Mouse (Mus musculus): ENCODE measurements around the gene Zfp617. TPM values are rescaled to one million over a fixed set of nuclear protein-coding genes. Genes with fewer than 3 reads are reported as not detected.
A peak's percentile ranks its signal among the peaks of the same experiment; 100 is the strongest.
"Not testable (repeated sequence)": the region's sequence is repeated elsewhere in the genome, so short reads cannot be mapped to it uniquely, and the experiment has no call there.

The Zfp617 gene
- polyA plus RNA-seq (2015; fragmentation: Nextera tagmentation; extraction: Ambion mirVana), result 7.8 and 8.6 TPM in 2 replicates

- Histone ChIP-seq H3K4me2 (peak within 1 kb of the TSS; percentile 75), H3K36me3 (replicated peaks) (no peaks in the 10 kb centered on the region), H3K9me3 (replicated peaks) (no peaks in the 10 kb centered on the region), H3K4me1 (replicated peaks) (peaks cover 11% of the 10 kb centered on the region; the same call in 1 of the 2 replicates), H3K9ac (peak within 1 kb of the TSS; percentile 83), H3K4me3 (replicated peaks) (peak within 1 kb of the TSS; percentile 79), H3K27me3 (no peaks in the 10 kb centered on the region), H3K27ac (replicated peaks) (peak within 1 kb of the TSS; percentile 79)
- ATAC-seq (ENCODE audit: insufficient read depth), result peak; percentile 94
- WGBS (ENCODE audit: insufficient replicate concordance), result 6% methylated on average over 47 of the region's 47 CpGs
These were observed at the start of gene Zfp617, which contains the start of gene Zfp882 for GRCm38 (mm10) chr8:71908309-71909261. Zfp617 (plus strand) TSS chr8:71908635. Zfp882 (plus strand) TSS chr8:71908608.

DNA sequence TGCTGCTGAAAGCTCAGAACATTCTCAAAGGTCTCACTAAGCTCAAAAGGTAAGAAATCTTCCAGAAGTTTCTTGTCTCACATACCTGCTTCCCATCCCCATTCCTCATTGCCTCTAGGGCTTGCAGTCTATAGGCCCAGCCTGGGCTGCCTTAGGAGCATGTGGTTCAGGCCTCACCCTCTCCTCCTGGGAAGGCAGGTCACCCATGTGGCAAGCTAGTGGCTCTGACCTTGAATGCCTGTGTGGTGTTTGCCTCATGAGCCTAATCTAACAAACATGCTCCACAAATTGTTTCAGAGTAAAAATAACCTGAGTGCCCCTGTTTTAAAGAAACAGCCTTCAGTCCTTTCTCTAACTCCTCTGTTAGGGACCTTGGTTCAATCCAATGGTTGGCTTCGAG is 46.9 kb upstream of the Zfp617 start:
- not testable (repeated sequence) for H3K27ac ChIP-seq (replicated peaks); H3K27me3 ChIP-seq; H3K4me3 ChIP-seq (replicated peaks); H3K9me3 ChIP-seq (replicated peaks); H3K4me2 ChIP-seq; ATAC-seq (ENCODE audit: insufficient read depth); H3K9ac ChIP-seq; H3K36me3 ChIP-seq (replicated peaks); H3K4me1 ChIP-seq (replicated peaks)
- WGBS (ENCODE audit: insufficient replicate concordance), result 53% methylated on average over 1 of the region's 1 CpGs

DNA sequence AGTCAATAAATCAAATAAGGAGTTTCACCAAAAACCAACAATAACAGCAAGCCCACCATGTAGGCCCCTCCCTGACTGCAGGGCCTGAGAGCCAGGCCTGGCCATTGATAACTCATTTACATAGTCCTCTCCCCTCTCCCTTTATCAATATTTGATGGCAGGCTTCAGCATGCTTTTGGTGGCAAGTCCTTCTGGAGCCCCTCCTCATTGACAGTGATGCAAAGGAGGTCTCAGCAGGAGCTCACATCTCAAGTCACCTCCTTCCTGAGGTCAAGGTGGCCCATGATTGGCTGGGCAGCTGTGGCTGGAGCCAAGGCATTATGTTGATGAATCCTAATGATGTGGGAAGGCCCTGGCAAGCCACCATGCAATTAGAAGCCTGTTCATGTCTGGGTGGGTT is 46.4 kb upstream of the Zfp617 start:
- not testable (repeated sequence) for H3K27ac ChIP-seq (replicated peaks); H3K4me1 ChIP-seq (replicated peaks); H3K9me3 ChIP-seq (replicated peaks); H3K36me3 ChIP-seq (replicated peaks); ATAC-seq (ENCODE audit: insufficient read depth); H3K27me3 ChIP-seq; H3K4me3 ChIP-seq (replicated peaks); H3K4me2 ChIP-seq; H3K9ac ChIP-seq

DNA sequence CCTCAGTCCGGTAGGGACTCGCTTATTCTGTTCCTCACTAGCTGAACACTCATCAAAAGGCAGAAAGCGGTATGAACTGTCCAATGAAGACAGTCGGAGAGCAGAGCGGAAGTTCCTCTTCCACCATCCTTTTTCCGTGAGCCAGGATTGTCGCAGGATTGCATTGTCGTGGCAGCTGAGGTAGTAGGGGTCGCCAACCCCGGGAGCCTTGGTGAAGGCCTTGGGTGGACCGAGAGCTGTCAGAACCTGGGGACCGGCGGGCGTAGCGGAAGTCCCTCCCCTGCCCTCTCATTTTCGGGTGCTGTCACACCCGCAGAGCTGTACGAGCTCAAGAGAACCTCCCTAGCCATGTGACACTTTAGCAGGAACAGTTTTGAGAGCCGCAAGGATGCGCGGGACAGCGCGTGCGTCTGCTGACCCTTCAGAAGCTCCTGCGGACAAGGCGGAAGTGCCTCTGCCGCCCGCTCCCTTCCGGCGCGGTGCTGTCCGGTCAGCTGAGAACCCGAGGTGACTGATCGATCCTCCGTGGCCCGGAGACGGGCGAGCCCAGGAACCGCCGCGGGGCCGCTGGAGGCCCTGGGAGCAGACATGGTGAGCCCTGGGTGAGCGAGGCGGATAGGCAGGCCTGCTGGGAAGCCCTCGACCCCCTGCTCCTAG is 26.7 kb upstream of the Zfp617 start, which contains the start of gene Zfp709:
TSS of gene Zfp709 (plus strand) at position 402 of the 657 bp plus-strand sequence.
- Histone ChIP-seq H3K9me3 (replicated peaks) (no peaks in the 10 kb centered on the region), H3K9ac (peak within 1 kb of the TSS; percentile 75), H3K27me3 (no peaks in the 10 kb centered on the region), H3K4me3 (replicated peaks) (peak within 1 kb of the TSS; percentile 72), H3K27ac (replicated peaks) (peak within 1 kb of the TSS; percentile 62; the same call in 1 of the 2 replicates), H3K4me1 (replicated peaks) (peaks cover 9% of the 10 kb centered on the region; the same call in 1 of the 2 replicates), H3K4me2 (peak within 1 kb of the TSS; percentile 85), H3K36me3 (replicated peaks) (peaks cover 24% of the 10 kb centered on the region)
- WGBS (ENCODE audit: insufficient replicate concordance), result 5% methylated on average over 45 of the region's 45 CpGs
- peak; percentile 90 for ATAC-seq (ENCODE audit: insufficient read depth)

DNA sequence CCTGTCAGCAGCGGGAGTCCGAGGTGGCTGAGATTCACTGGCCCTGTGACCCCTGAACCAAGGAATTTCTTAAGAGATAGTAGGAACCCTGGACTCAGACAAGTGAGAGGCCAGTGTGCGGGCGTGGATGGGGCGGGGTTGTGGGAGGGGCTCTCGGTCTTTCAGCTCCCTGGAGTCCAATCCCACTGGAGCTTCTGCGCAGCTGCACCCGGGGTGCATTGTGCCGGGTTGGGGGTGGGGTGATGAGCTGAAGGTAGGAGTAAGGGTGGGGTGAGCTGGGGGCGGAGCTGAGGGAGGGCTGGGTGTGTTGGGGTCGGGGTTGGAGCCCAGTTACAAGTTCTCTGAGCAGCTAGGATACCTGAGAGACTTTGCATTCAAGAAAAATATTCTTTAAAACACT is 7.8 kb upstream of the Zfp617 start:
- H3K9me3 ChIP-seq (replicated peaks); H3K36me3 ChIP-seq (replicated peaks); H3K4me1 ChIP-seq (replicated peaks); H3K27me3 ChIP-seq; H3K9ac ChIP-seq; ATAC-seq (ENCODE audit: insufficient read depth); H3K27ac ChIP-seq (replicated peaks); H3K4me2 ChIP-seq; H3K4me3 ChIP-seq (replicated peaks): not testable (repeated sequence)
- WGBS (ENCODE audit: insufficient replicate concordance), result 52% methylated on average over 11 of the region's 11 CpGs

DNA sequence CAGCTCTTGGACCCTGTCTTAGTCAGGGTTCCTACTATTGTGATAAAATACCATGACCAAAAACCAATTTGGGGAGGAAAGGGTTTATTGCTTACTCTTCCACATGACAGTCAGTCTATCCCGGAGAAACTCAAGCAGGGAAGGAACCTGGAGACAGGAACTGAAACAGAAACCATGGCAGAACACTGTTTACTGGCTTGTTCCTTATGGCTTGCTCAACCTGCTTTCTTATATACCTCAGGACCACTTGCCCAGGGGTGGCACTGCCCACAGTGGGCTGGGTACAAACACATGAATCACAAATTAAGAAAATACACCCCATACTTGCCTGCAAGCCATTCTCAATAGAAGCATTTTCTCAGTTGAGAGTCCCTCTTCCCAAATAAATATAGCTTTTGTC is 5.4 kb upstream of the Zfp617 start:
- H3K27me3 ChIP-seq; H3K4me1 ChIP-seq (replicated peaks); H3K9ac ChIP-seq; H3K9me3 ChIP-seq (replicated peaks); H3K27ac ChIP-seq (replicated peaks); H3K36me3 ChIP-seq (replicated peaks); ATAC-seq (ENCODE audit: insufficient read depth); H3K4me3 ChIP-seq (replicated peaks); H3K4me2 ChIP-seq: not testable (repeated sequence)
- WGBS (ENCODE audit: insufficient replicate concordance), result 42% methylated on average over 1 of the region's 1 CpGs

- H3K27me3 ChIP-seq, result no peaks in the 10 kb centered on the region
- H3K4me3 ChIP-seq (replicated peaks), result no peak overlapping the region
- H3K36me3 ChIP-seq (replicated peaks), result no peaks in the 10 kb centered on the region
- no peak overlapping the region for H3K9ac ChIP-seq
- ATAC-seq (ENCODE audit: insufficient read depth), result no peak
- H3K4me2 ChIP-seq, result no peak overlapping the region
- 57% methylated on average over 1 of the region's 1 CpGs for WGBS (ENCODE audit: insufficient replicate concordance)
- peaks cover 11% of the 10 kb centered on the region; the same call in 1 of the 2 replicates for H3K4me1 ChIP-seq (replicated peaks)
- H3K27ac ChIP-seq (replicated peaks), result no peak overlapping the region
- no peaks in the 10 kb centered on the region for H3K9me3 ChIP-seq (replicated peaks)
These were observed 1.6 kb upstream of the Zfp617 start for GRCm38 (mm10) chr8:71906809-71907208.

- Histone ChIP-seq H3K9me3 (replicated peaks) (no peaks in the 10 kb centered on the region), H3K4me3 (replicated peaks) (peak overlapping the region; percentile 79), H3K36me3 (replicated peaks) (no peaks in the 10 kb centered on the region), H3K27me3 (no peaks in the 10 kb centered on the region), H3K9ac (no peak overlapping the region), H3K27ac (replicated peaks) (no peak overlapping the region), H3K4me2 (peak overlapping the region; percentile 75), H3K4me1 (replicated peaks) (peaks cover 11% of the 10 kb centered on the region; the same call in 1 of the 2 replicates)
- WGBS (ENCODE audit: insufficient replicate concordance), result 78% methylated on average over 5 of the region's 5 CpGs
- ATAC-seq (ENCODE audit: insufficient read depth), result no peak
These were observed 607 bp upstream of the Zfp617 start for GRCm38 (mm10) chr8:71907798-71908257.

DNA sequence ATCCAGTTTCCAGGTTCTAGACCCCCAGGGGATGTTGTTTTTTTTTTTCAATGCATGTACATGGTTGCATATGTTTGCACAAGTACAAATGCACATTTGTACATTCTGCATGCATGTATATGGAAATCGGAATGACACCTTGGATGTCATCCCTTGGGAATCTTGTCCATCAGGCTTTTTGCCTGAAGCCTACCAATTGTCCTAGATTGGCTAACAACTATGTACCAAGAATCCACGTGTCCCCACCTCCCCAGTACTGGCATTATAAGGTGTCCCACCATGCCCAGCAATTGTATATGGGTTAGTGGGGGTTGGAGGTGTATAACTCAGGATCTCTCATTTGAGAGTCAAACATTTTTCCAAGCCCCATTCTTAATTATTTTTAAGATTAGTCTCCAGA is 3.9 kb downstream of the Zfp617 start:
- H3K4me2 ChIP-seq, result no peak overlapping the region
- peaks cover 6% of the 10 kb centered on the region; the same call in 1 of the 2 replicates for H3K36me3 ChIP-seq (replicated peaks)
- no peak for ATAC-seq (ENCODE audit: insufficient read depth)
- H3K27me3 ChIP-seq, result no peaks in the 10 kb centered on the region
- 66% methylated on average over 2 of the region's 2 CpGs for WGBS (ENCODE audit: insufficient replicate concordance)
- H3K9me3 ChIP-seq (replicated peaks), result no peaks in the 10 kb centered on the region
- H3K4me3 ChIP-seq (replicated peaks), result no peak overlapping the region
- peaks cover 11% of the 10 kb centered on the region; the same call in 1 of the 2 replicates for H3K4me1 ChIP-seq (replicated peaks)
- no peak overlapping the region for H3K27ac ChIP-seq (replicated peaks)
- no peak overlapping the region for H3K9ac ChIP-seq

DNA sequence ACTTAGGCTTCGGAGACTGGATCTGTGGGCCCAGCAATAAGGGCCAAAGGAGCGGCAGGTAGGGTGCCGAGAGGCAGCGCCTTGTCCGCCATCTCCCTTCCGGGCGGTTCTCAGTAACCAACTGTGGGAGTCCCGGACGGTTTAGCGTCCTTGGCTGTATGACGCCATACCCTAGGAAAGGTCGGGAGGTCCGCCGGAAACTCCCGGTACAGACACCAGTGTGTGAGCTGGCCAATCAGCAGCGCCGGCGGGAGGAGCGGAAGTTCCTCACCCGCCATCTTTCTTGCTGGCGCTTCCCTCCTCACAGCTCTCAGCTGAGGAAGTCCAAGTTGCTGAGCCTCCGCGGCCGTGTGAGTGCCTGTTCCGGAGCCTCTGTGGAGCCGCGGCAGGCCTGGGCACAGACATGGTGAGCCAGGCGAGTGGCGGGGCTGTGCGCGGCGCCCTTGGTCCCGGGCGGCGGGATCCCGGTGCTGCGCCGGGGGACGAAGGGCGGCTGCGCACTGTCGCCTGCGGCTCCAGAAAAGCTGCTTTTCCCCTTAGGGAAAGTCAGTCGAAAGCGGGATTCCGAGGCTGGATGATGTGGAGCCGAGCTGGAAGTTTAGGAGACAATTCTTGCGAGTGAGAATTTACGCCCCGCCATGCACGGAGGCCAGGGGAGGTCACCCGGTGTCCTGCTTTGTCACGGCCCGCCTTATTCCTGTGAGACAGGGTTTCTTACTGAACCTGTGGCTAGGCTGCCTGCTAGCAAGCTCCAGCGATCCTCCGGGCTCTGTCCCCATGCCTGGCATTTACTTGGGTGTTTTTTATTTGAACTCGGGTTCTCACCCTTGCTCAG is 14.3 kb downstream of the Zfp617 start:
- Histone ChIP-seq H3K4me1 (replicated peaks) (peaks cover 20% of the 10 kb centered on the region), H3K9me3 (replicated peaks) (no peaks in the 10 kb centered on the region), H3K36me3 (replicated peaks) (0 out of 2 replicates have a peak, but pooled peaks cover 3% of the 10 kb centered on the region), H3K27me3 (0 out of 2 replicates have a peak, but pooled peaks cover 3% of the 10 kb centered on the region), H3K4me2 (peak overlapping the region; percentile 81), H3K27ac (replicated peaks) (peak overlapping the region; percentile 95), H3K4me3 (replicated peaks) (peak overlapping the region; percentile 90), H3K9ac (peak overlapping the region; percentile 89)
- under 1% methylated on average over 57 of the region's 57 CpGs for WGBS (ENCODE audit: insufficient replicate concordance)
- peak; percentile 100 for ATAC-seq (ENCODE audit: insufficient read depth)

Data from liver, embryonic 15.5 days (tissue).